Mouse (Mus musculus) kidney, adult 2 months (tissue): ENCODE data around the gene Gnb1l.

Source experiments
- CTCF ChIP-seq: fragments of 200-500 bp; conservative IDR thresholded peaks from 2 replicates; pipeline ENCODE4 v1.5.1; 2011; ENCODE audit warnings: low read depth, mild to moderate bottlenecking, control low read depth, low read length, moderate library complexity, mixed read lengths; ENCODE audit not compliant: insufficient read depth, insufficient read length
- POLR2A ChIP-seq: fragments of 200-500 bp; IDR thresholded peaks from one replicate; pipeline ENCODE4 v1.6.1; 2011; ENCODE audit warnings: low read depth, low read length, control low read depth

DNA sequence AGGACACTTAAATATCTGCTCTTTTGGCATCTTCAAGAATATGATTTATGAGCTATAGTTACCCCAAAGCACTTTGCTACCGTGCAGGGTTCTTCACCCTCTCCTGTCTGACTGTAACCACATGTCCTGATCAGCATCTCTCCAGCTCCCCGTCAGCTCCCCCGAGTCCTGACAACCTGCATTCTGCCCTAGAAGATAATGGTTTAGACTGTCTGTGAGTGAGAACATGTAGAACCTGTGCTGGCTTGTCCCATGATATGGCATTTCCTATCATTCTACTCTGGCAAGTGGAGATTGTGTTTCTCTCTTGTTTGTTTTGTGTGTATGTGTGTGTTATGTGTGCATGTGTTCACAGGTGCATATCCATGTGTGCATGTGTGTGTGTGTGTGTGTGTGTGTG lies 99.5 kb downstream of the Gnb1l start:
- no peak for TF ChIP-seq CTCF
- no peak for TF ChIP-seq POLR2A
